Mouse (Mus musculus): ENCODE results near the gene Susd5.

DNA sequence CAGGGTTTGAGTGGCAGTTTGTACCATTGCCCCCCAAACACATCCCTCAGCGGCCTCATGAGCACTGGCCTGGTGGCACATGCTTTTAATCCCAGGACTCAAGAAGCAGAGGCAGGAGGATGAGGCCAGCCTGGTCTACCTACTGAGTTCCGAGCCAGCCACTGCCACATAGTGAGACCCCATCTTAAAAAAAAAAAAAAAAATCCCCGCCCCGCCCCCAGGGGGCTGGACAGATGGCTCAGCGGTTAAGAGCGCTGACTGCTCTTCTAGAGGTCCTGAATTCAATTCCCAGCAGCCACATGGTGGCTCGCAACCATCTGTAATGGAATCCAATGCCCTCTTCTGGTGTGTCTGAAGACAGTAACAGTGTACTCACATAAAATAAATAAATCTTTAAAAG lies 6.8 kb upstream of the Susd5 start:
- TF ChIP-seq EP300 (IDR thresholded peaks at IDR 0.05; ENCODE audit: insufficient read depth, low read depth, low read length), result no peak
- TF ChIP-seq POLR2A (IDR thresholded peaks at IDR 0.05; ENCODE audit: insufficient read depth, low read depth, low read length), result no peak
- no peak for TF ChIP-seq CTCF (IDR thresholded peaks at IDR 0.05)

Data from heart, adult 2 months (tissue).